8 mouse cellular contexts compared by ENCODE assay signal in genomic region chr4:98925250-98925781, GRCm38 (mm10). TPM values are rescaled to one million over a fixed set of nuclear protein-coding genes. Genes with fewer than 3 reads are reported as not detected.
DNase-seq lines count a peak whose midpoint lies in the region; ATAC-seq lines count a peak whose summit lies in the region.

No protein-coding gene starts in this region.

- WGBS in embryonic facial prominence, embryonic 10.5 days, result 31% methylated on average over 6 of the region's 6 CpGs
- 15% methylated on average over 6 of the region's 6 CpGs for WGBS in intestine, embryonic 16.5 days
- 28% methylated on average over 6 of the region's 6 CpGs for WGBS in neural tube, embryonic 13.5 days

- H3K9ac ChIP-seq in intestine, embryonic 16.5 days (ENCODE audit: low read depth, low read length), result peak overlapping the region; percentile 98
- H3K9ac ChIP-seq in neural tube, embryonic 13.5 days, result peak overlapping the region; percentile 89; the same call in 1 of the 2 replicates

- H3K36me3 ChIP-seq in embryonic facial prominence, embryonic 10.5 days (replicated peaks), result peaks cover 33% of the 10 kb centered on the region
- no peaks in the 10 kb centered on the region for H3K36me3 ChIP-seq in intestine, embryonic 16.5 days (ENCODE audit: control insufficient read depth, insufficient read depth, low read length)
- peaks cover 4% of the 10 kb centered on the region; the same call in 1 of the 2 replicates for H3K36me3 ChIP-seq in neural tube, embryonic 13.5 days

- no peaks in the 10 kb centered on the region for H3K9me3 ChIP-seq in embryonic facial prominence, embryonic 10.5 days
- no peaks in the 10 kb centered on the region for H3K9me3 ChIP-seq in intestine, embryonic 16.5 days (ENCODE audit: control insufficient read depth, low read length)
- no peaks in the 10 kb centered on the region for H3K9me3 ChIP-seq in neural tube, embryonic 13.5 days

- ATAC-seq in intestine, embryonic 16.5 days, result no peak
- no peak for ATAC-seq in neural tube, embryonic 13.5 days (ENCODE audit: low read depth)

- peak overlapping the region; percentile 61 for H3K4me2 ChIP-seq in intestine, embryonic 16.5 days (ENCODE audit: low read depth, low read length)
- peak overlapping the region; percentile 87 for H3K4me2 ChIP-seq in neural tube, embryonic 13.5 days

- peak; percentile 7 for DNase-seq in kidney, postnatal 10 days
- DNase-seq in kidney, postnatal 14 days, result no peak
- no peak for DNase-seq in embryonic facial prominence, embryonic 10.5 days (ENCODE audit: low spot score)
- no peak for DNase-seq in adipocyte (ENCODE audit: low spot score)
- DNase-seq in ovary, postnatal 14 days (ENCODE audit: low spot score), result no peak
- no peak for DNase-seq in layer of hippocampus, postnatal 36 days

- H3K4me3 ChIP-seq in embryonic facial prominence, embryonic 10.5 days, result peak overlapping the region; percentile 95
- peak overlapping the region; percentile 97 for H3K4me3 ChIP-seq in intestine, embryonic 16.5 days (ENCODE audit: low read length)
- H3K4me3 ChIP-seq in neural tube, embryonic 13.5 days, result peak overlapping the region; percentile 91

- H3K27me3 ChIP-seq in embryonic facial prominence, embryonic 10.5 days (replicated peaks; ENCODE audit: low read depth, poor library complexity, severe bottlenecking), result no peaks in the 10 kb centered on the region
- no peaks in the 10 kb centered on the region for H3K27me3 ChIP-seq in intestine, embryonic 16.5 days (replicated peaks; ENCODE audit: control insufficient read depth, insufficient read depth, low read length)
- H3K27me3 ChIP-seq in neural tube, embryonic 13.5 days, result no peaks in the 10 kb centered on the region

- 0 out of 2 replicates have a peak overlapping the region, but pooled peaks have one; percentile 35 for H3K27ac ChIP-seq in embryonic facial prominence, embryonic 10.5 days (replicated peaks)
- 0 out of 2 replicates have a peak overlapping the region, but pooled peaks have one; percentile 11 for H3K27ac ChIP-seq in intestine, embryonic 16.5 days (ENCODE audit: low read length)
- H3K27ac ChIP-seq in neural tube, embryonic 13.5 days (replicated peaks), result no peak overlapping the region

- peaks cover 17% of the 10 kb centered on the region for H3K4me1 ChIP-seq in embryonic facial prominence, embryonic 10.5 days
- H3K4me1 ChIP-seq in intestine, embryonic 16.5 days (ENCODE audit: control insufficient read depth, insufficient read depth, low read length), result peaks cover 9% of the 10 kb centered on the region
- peaks cover 27% of the 10 kb centered on the region for H3K4me1 ChIP-seq in neural tube, embryonic 13.5 days (replicated peaks)

RNA-seq across cellular contexts. Expression of gene Usp1, which starts 1.7 kb away (rescaled TPM):
- polyA plus RNA-seq in embryonic facial prominence, embryonic 10.5 days (2016; fragmentation: Nextera tagmentation; extraction: Ambion mirVana), result 98.8 and 102 TPM in 2 replicates
- polyA plus RNA-seq in intestine, embryonic 16.5 days (2015; fragmentation: Nextera tagmentation; extraction: Ambion mirVana), result 50.4 and 51.2 TPM in 2 replicates
- 27.5 and 33.4 TPM in 2 replicates for polyA plus RNA-seq in neural tube, embryonic 13.5 days (2015; fragmentation: Nextera tagmentation; extraction: Ambion mirVana)
- 10 to 100 TPM; 26.7 to 27.3 TPM for total RNA-seq in layer of hippocampus, postnatal 36 days (2021)
